Mouse (Mus musculus): ENCODE measurements around the gene Gprin1. TPM values are rescaled to one million over a fixed set of nuclear protein-coding genes. Genes with fewer than 3 reads are reported as not detected.
"Not testable (repeated sequence)": the region's sequence is repeated elsewhere in the genome, so short reads cannot be mapped to it uniquely, and the experiment has no call there.

The Gprin1 gene
- polyA plus RNA-seq (2015; fragmentation: Nextera tagmentation; extraction: Ambion mirVana): 0.53 and 0.82 TPM in 2 replicates

GRCm38 (mm10) chr13:54749864-54750411 lies at the start of gene Gprin1:
Gene Gprin1 (minus strand): TSS chr13:54749874.
- WGBS: 3% methylated on average over 29 of the region's 29 CpGs
- H3K36me3 ChIP-seq: no peaks in the 10 kb centered on the region
- H3K4me3 ChIP-seq (replicated peaks): peak within 1 kb of the TSS; percentile 56
- peak within 1 kb of the TSS; percentile 95 for H3K4me2 ChIP-seq (replicated peaks)
- peak within 1 kb of the TSS; percentile 26; the same call in 1 of the 2 replicates for H3K9ac ChIP-seq
- H3K9me3 ChIP-seq: no peaks in the 10 kb centered on the region
- H3K27me3 ChIP-seq (replicated peaks): peaks cover 34% of the 10 kb centered on the region
- peaks cover 5% of the 10 kb centered on the region for H3K4me1 ChIP-seq (replicated peaks)
- H3K27ac ChIP-seq: no peak within 1 kb of the TSS
- peak; percentile 53 for ATAC-seq

DNA sequence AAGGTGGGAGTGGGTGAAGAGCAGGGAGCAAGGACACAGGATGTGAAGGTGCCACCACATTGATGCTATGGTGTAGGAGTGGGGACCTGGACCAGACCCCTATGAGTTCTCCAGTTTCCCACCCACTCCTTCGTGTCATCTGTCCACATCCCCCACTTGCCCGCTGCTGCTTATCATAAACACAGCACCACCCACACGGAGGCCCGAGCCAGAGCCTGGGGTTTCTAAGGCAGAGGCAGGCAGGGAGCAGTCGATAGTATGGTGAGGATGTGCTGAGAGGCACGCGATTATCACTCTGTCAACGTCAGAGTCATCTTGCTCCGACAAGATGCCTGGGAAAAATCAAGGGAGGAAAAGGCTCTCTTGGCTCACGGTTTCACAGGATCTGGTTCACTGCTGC lies 49.1 kb upstream of the Gprin1 start:
- H3K9me3 ChIP-seq: no peaks in the 10 kb centered on the region
- H3K4me3 ChIP-seq (replicated peaks): no peak overlapping the region
- no peak overlapping the region for H3K27ac ChIP-seq
- H3K4me1 ChIP-seq (replicated peaks): no peaks in the 10 kb centered on the region
- ATAC-seq: no peak
- no peaks in the 10 kb centered on the region for H3K27me3 ChIP-seq (replicated peaks)
- H3K36me3 ChIP-seq: no peaks in the 10 kb centered on the region
- WGBS: 61% methylated on average over 10 of the region's 10 CpGs
- no peak overlapping the region for H3K9ac ChIP-seq
- H3K4me2 ChIP-seq (replicated peaks): no peak overlapping the region

DNA sequence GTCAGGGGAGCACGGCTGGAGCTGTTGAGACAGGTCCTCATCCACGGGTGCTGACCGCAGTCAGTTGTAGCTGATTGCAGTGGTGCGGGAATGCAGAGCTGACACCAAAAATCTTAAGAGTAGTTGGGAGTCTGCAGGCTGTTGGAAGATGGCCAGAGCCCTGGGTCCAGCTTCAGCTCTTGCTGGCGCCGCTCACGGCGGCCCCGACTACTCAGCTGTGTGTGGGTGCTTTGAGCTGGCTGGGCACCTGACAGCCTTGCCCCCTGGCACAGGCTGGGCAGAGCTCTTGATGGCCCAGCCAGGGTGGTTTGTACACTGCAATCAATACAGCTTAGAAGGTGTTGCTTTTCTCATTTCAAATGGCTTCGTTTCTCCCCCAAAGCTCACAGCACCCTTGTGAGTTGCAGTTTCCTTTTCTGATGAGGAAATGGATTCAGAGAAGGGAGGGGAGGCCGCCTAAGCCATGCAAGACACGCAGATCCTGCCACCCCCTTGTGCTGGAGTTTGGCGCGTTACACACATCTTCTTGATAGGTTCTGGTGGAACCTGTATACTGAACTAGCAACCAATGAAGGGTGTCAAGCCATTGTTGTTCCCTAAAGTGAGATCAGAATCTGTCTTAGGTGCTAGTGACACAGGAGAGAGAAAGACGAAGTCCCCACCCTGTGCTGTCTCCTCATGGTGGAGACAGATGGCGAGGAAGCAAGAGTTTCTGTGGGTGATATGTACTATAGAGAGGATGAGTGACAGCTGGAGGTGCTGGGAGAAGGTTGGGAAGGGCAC lies 48.4 kb upstream of the Gprin1 start:
- H3K27ac ChIP-seq: no peak overlapping the region
- H3K4me1 ChIP-seq (replicated peaks): no peaks in the 10 kb centered on the region
- no peaks in the 10 kb centered on the region for H3K36me3 ChIP-seq
- H3K4me3 ChIP-seq (replicated peaks): no peak overlapping the region
- no peak for ATAC-seq
- WGBS: 72% methylated on average over 16 of the region's 16 CpGs
- H3K4me2 ChIP-seq (replicated peaks): no peak overlapping the region
- H3K9ac ChIP-seq: no peak overlapping the region
- no peaks in the 10 kb centered on the region for H3K9me3 ChIP-seq
- H3K27me3 ChIP-seq (replicated peaks): no peaks in the 10 kb centered on the region

DNA sequence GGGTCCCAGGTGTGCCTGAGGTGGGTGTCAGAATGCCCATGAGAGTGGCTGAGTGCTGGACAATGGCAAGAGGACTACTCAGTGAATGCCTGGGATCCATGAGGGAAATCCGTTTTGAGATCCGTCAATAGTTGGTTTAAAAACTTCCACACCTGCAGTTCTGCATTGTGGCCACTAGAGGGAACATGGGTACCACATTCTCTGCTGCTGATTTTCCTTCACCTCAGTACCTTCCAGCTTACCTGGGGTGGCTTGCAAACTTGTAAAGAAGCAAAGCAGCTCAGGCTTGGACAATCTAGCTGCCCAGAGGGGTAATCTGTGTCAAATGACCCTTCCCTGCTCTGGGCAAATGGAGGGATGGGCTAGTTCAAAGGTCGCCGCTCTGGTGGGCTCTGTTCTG lies 47.7 kb upstream of the Gprin1 start:
- Histone ChIP-seq H3K27ac (no peak overlapping the region), H3K4me3 (replicated peaks) (no peak overlapping the region), H3K36me3 (no peaks in the 10 kb centered on the region), H3K4me2 (replicated peaks) (no peak overlapping the region), H3K27me3 (replicated peaks) (no peaks in the 10 kb centered on the region), H3K9me3 (no peaks in the 10 kb centered on the region), H3K4me1 (replicated peaks) (no peaks in the 10 kb centered on the region), H3K9ac (no peak overlapping the region)
- ATAC-seq: no peak
- 37% methylated on average over 4 of the region's 4 CpGs for WGBS

- no peak for ATAC-seq
- Histone ChIP-seq H3K36me3 (no peaks in the 10 kb centered on the region), H3K9ac (no peak overlapping the region), H3K9me3 (no peaks in the 10 kb centered on the region), H3K27me3 (replicated peaks) (peaks cover 3% of the 10 kb centered on the region), H3K4me3 (replicated peaks) (no peak overlapping the region), H3K4me1 (replicated peaks) (peaks cover 8% of the 10 kb centered on the region), H3K4me2 (replicated peaks) (no peak overlapping the region), H3K27ac (no peak overlapping the region)
- 47% methylated on average over 5 of the region's 5 CpGs for WGBS
Observed at GRCm38 (mm10) chr13:54794843-54795242, 45.2 kb upstream of the Gprin1 start.

- no peak overlapping the region for H3K4me3 ChIP-seq (replicated peaks)
- H3K9ac ChIP-seq: no peak overlapping the region
- no peak overlapping the region for H3K27ac ChIP-seq
- H3K9me3 ChIP-seq: no peaks in the 10 kb centered on the region
- 73% methylated on average over 16 of the region's 16 CpGs for WGBS
- H3K27me3 ChIP-seq (replicated peaks): peaks cover 3% of the 10 kb centered on the region
- H3K4me1 ChIP-seq (replicated peaks): peaks cover 9% of the 10 kb centered on the region
- ATAC-seq: no peak
- no peak overlapping the region for H3K4me2 ChIP-seq (replicated peaks)
- H3K36me3 ChIP-seq: no peaks in the 10 kb centered on the region
Observed at GRCm38 (mm10) chr13:54794002-54794577, 44.4 kb upstream of the Gprin1 start.

DNA sequence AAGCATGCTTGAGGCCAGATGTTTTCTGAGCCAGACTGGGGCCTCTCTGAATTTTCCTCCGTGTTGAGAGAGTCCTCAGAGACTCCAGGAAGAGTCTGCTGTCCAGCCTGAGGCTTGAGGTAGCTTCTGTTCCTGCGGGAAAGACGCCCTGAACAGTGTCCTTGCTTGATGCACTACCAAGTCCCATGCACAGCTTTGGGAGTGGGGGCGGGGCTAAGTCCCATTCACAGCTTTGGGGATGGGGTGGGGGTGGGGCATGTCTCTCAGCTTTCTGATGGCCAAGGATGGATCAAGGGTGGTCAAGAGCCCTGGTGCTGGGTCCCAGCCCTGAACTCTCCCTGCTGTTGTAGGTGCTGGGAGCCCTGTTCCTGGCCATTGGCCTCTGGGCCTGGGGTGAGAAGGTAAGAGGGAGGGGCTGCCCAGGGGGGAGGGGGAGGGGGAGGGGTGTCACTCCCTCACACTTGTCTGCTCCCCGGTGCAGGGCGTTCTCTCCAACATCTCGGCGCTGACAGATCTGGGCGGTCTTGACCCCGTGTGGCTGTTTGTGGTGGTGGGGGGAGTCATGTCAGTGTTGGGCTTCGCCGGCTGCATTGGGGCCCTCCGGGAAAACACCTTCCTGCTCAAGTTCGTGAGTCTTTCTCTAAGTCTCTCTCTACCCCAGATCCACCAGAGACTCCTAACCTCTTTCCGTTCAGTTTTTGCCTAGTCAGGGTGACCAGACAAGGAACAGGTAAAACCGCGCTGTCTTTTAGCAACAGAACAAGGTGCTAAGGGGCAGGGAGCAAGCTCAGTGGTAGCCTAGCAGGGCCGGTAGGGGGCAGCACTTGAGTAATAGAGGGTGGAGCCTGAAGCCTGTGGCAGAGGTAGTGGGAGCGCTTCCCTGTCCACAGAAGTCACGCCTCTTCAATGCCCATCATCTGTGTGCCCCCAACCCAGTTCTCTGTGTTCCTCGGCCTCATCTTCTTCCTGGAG lies 42.9 kb upstream of the Gprin1 start:
- Histone ChIP-seq H3K4me2 (replicated peaks) (no peak overlapping the region), H3K4me1 (replicated peaks) (peaks cover 9% of the 10 kb centered on the region), H3K27ac (no peak overlapping the region), H3K27me3 (replicated peaks) (peaks cover 3% of the 10 kb centered on the region), H3K4me3 (replicated peaks) (no peak overlapping the region), H3K36me3 (no peaks in the 10 kb centered on the region), H3K9me3 (no peaks in the 10 kb centered on the region), H3K9ac (no peak overlapping the region)
- ATAC-seq: no peak
- 16% methylated on average over 21 of the region's 21 CpGs for WGBS

GRCm38 (mm10) chr13:54789561-54790397 lies 40.1 kb upstream of the Gprin1 start:
- no peaks in the 10 kb centered on the region for H3K9me3 ChIP-seq
- 1% methylated on average over 38 of the region's 38 CpGs for WGBS
- H3K27ac ChIP-seq: 0 out of 2 replicates have a peak overlapping the region, but pooled peaks have one; percentile 27
- H3K36me3 ChIP-seq: no peaks in the 10 kb centered on the region
- peak overlapping the region; percentile 46 for H3K9ac ChIP-seq
- peaks cover 9% of the 10 kb centered on the region for H3K4me1 ChIP-seq (replicated peaks)
- peak; percentile 57 for ATAC-seq
- H3K4me3 ChIP-seq (replicated peaks): peak overlapping the region; percentile 61
- peaks cover 3% of the 10 kb centered on the region for H3K27me3 ChIP-seq (replicated peaks)
- peak overlapping the region; percentile 99 for H3K4me2 ChIP-seq (replicated peaks)

DNA sequence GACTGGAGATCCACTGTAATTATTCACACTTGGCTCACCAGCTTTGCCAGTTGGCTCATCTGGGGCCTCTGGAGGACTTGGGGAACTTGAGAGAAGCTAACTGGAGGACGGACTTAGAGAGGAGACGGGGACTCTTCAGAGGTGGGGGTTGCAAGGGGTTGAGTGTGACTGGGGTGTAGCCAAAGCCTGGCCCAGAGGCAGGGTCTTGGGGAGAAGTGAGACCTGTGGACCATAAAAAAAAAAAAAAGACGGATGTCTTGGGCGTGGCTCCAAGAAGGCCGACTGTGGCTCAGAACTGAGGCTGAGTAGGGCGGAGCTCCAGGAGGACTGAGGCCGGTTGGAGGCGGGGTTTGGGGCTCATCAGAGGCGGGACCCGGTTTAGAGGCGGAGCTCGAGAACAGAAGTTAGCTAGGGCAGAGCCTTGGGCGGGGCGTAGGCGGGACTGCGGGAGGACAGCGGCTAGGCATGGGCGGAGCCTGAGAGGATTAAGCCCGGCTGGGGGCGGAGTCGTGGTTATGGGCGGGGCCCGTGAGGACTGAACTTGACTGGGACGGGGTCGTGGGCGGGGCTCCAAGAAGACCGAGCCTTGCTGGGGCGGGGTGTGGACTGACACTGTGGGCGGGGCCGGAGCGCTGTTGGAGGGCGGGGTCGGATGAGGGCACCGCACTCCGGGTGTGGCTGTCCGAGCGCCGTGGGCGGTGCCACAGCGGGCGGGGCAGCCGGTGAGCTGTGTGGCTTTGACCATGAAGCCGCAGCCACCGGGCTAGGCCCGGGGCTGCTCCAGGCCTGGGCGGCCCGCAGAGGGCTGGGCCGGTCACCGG lies 39.3 kb upstream of the Gprin1 start, which contains the start of gene Tspan17:
Tspan17 (plus strand) TSS at position 638 of the 821 bp plus-strand sequence.
- H3K9ac ChIP-seq: peak within 1 kb of the TSS; percentile 46
- H3K9me3 ChIP-seq: no peaks in the 10 kb centered on the region
- ATAC-seq: peak; percentile 94
- 2% methylated on average over 45 of the region's 49 CpGs for WGBS
- no peaks in the 10 kb centered on the region for H3K36me3 ChIP-seq
- H3K27me3 ChIP-seq (replicated peaks): peaks cover 3% of the 10 kb centered on the region
- H3K4me2 ChIP-seq (replicated peaks): peak within 1 kb of the TSS; percentile 99
- 0 out of 2 replicates have a peak within 1 kb of the TSS, but pooled peaks have one; percentile 27 for H3K27ac ChIP-seq
- H3K4me1 ChIP-seq (replicated peaks): peaks cover 9% of the 10 kb centered on the region
- H3K4me3 ChIP-seq (replicated peaks): peak within 1 kb of the TSS; percentile 61

GRCm38 (mm10) chr13:54787591-54787990 lies 37.9 kb upstream of the Gprin1 start:
- 47% methylated on average over 2 of the region's 2 CpGs for WGBS
- not testable (repeated sequence) for H3K27me3 ChIP-seq (replicated peaks); H3K9ac ChIP-seq; ATAC-seq; H3K4me3 ChIP-seq (replicated peaks); H3K9me3 ChIP-seq; H3K4me1 ChIP-seq (replicated peaks); H3K4me2 ChIP-seq (replicated peaks); H3K27ac ChIP-seq; H3K36me3 ChIP-seq
